Mouse (Mus musculus) brain, embryonic 14.5 days (tissue): ENCODE results near the gene Zfp653.

Experiments
- CTCF ChIP-seq: fragments of 200-500 bp; IDR thresholded peaks from 2 replicates; pipeline ENCODE4 v1.5.1; 2012; ENCODE audit warnings: inconsistent platforms, mild to moderate bottlenecking, moderate library complexity, borderline replicate concordance; ENCODE audit not compliant: insufficient read depth, insufficient read length; ENCODE audit errors: extremely low read depth
- POLR2A ChIP-seq: fragments of 200-500 bp; IDR thresholded peaks from 2 replicates; pipeline ENCODE4 v1.6.1; 2012; ENCODE audit warnings: mild to moderate bottlenecking, inconsistent platforms, borderline replicate concordance; ENCODE audit not compliant: poor library complexity, insufficient read depth, insufficient read length, severe bottlenecking; ENCODE audit errors: extremely low read depth

GRCm38 (mm10) chr9:22084667-22085021 is 13.5 kb upstream of the Zfp653 start:
- TF ChIP-seq POLR2A (no peak), CTCF (no peak)
